Mouse (Mus musculus): ENCODE results near the gene Znrf3. TPM values are rescaled to one million over a fixed set of nuclear protein-coding genes. Genes with fewer than 3 reads are reported as not detected.

Gene Znrf3
- polyA plus RNA-seq, 1 experiment from 2014 or later: 17.6 TPM

DNA sequence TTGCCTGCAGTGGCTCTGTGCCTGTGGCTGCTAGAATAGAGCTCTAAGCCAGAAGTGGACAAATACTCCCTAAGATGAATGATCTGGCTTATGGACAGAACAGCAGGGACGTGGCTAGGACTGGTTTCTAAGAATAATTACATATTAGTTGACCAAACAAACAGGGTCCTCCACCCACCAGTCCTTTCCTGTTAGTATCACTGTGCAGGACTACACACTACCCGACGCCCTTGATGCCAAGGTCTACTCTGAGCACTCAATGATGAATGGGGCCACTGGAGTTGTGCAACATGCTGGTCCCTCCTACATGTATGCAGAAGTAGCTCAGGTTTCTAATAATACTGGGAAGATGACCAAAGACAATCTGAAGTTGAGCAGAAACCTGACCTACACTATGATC lies 64.4 kb downstream of the Znrf3 start:
- no peak overlapping the region for H3K27ac ChIP-seq
- H3K4me1 ChIP-seq: peaks cover 18% of the 10 kb centered on the region
- H3K36me3 ChIP-seq: no peaks in the 10 kb centered on the region
- H3K27me3 ChIP-seq: no peaks in the 10 kb centered on the region
- 79% methylated on average over 3 of the region's 3 CpGs for WGBS
- H3K9ac ChIP-seq: no peak overlapping the region
- no peak for ATAC-seq (ENCODE audit: insufficient number of reproducible peaks, insufficient read depth, low FRiP score, low TSS enrichment, low read depth)
- no peak overlapping the region for H3K4me3 ChIP-seq
- H3K9me3 ChIP-seq: no peaks in the 10 kb centered on the region
- no peak overlapping the region for H3K4me2 ChIP-seq

DNA sequence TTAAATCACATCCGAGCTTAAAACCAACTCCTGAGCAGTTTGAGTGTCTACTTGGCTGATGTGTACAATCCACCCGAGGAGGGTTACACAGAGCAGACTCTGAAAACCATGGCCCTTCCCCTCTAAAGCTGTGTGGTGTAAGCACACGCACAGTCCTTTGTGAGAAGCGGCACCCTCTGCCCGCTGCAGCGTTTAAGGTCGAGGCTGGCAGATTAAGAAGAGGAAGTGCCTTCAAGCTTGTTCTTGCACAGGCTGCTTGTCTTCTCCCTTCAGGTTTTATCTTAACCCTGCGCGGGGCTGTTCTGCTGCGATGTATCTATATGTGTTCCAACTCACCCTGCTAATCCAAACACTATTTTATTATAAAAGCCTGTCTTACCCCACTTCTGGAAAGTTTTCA lies 75.5 kb downstream of the Znrf3 start:
- no peaks in the 10 kb centered on the region for H3K36me3 ChIP-seq
- 63% methylated on average over 10 of the region's 10 CpGs for WGBS
- H3K27ac ChIP-seq: no peak overlapping the region
- no peaks in the 10 kb centered on the region for H3K9me3 ChIP-seq
- ATAC-seq (ENCODE audit: insufficient number of reproducible peaks, insufficient read depth, low FRiP score, low TSS enrichment, low read depth): no peak
- H3K4me1 ChIP-seq: no peaks in the 10 kb centered on the region
- no peaks in the 10 kb centered on the region for H3K27me3 ChIP-seq
- no peak overlapping the region for H3K9ac ChIP-seq
- H3K4me3 ChIP-seq: no peak overlapping the region
- H3K4me2 ChIP-seq: no peak overlapping the region

DNA sequence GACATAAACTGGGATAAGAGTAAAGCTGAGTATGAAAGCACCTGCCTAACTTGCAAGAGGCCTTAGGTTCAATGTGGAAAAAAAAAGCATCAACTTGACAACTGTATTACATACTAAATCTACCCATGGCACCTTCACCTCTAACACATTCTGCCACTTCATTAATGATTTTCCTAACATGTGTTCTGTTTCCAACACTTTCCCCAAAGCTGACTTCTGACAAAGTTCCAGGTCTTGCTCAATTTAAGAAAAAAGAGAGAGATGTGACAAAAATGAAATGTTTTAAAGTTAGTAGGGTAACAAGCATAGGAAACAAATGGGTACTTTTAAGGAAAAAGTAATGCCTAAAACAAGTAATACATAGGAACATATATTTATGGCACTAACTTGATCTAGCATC lies 76.2 kb downstream of the Znrf3 start:
- no peak overlapping the region for H3K4me2 ChIP-seq
- H3K27me3 ChIP-seq: no peaks in the 10 kb centered on the region
- H3K4me1 ChIP-seq: no peaks in the 10 kb centered on the region
- H3K4me3 ChIP-seq: no peak overlapping the region
- no peak for ATAC-seq (ENCODE audit: insufficient number of reproducible peaks, insufficient read depth, low FRiP score, low TSS enrichment, low read depth)
- no peak overlapping the region for H3K9ac ChIP-seq
- no peaks in the 10 kb centered on the region for H3K9me3 ChIP-seq
- H3K36me3 ChIP-seq: no peaks in the 10 kb centered on the region
- H3K27ac ChIP-seq: no peak overlapping the region

DNA sequence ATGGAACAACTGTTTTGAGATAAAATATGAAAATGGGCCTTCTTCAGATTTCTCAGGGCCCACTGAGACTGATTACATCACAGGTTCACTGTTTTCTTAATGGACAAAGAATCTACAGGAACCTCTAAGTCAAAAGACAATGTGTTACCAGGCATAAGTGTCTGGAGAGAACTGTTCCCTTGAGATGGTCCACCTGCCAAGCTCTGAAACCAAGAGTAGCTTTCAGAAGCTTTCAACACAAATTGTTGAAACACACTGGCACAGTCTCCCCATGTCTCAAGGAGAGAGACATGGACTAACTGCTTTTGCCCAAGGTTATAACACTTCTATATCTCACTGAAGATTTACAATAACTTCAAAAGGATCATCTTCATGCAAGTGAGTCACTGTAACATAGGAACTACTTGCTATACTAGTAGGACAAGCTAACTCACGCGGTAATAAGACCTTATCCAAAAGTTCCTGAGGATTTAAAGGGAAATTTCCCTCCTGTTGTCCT lies 89.3 kb downstream of the Znrf3 start:
- no peak for ATAC-seq (ENCODE audit: insufficient number of reproducible peaks, insufficient read depth, low FRiP score, low TSS enrichment, low read depth)
- H3K4me2 ChIP-seq: no peak overlapping the region
- H3K4me3 ChIP-seq: no peak overlapping the region
- no peaks in the 10 kb centered on the region for H3K27me3 ChIP-seq
- no peaks in the 10 kb centered on the region for H3K36me3 ChIP-seq
- WGBS: 90% methylated on average over 2 of the region's 2 CpGs
- peaks cover 3% of the 10 kb centered on the region; the same call in 1 of the 2 replicates for H3K4me1 ChIP-seq
- no peaks in the 10 kb centered on the region for H3K9me3 ChIP-seq
- H3K27ac ChIP-seq: no peak overlapping the region
- H3K9ac ChIP-seq: no peak overlapping the region

DNA sequence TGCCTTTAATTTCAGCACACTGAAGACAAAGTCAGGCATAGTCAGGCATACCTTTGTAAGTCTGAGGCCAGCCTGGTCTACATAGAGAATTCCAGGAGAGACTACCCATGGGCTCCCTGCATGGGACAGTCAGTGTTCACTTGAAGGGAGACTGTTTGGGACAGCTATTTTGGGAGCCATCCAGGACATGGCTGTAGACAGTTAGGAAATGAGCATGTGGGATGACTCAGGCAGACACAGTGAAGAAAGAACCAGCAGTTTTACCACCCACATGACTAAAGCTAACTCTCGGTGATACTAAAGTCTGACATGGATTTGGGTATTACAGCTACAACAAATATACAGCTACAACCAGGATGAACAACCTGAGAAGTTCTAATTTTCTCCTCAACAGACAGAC lies 89.9 kb downstream of the Znrf3 start:
- Histone ChIP-seq H3K27ac (no peak overlapping the region), H3K4me2 (no peak overlapping the region), H3K4me1 (peaks cover 3% of the 10 kb centered on the region; the same call in 1 of the 2 replicates), H3K9ac (no peak overlapping the region), H3K27me3 (no peaks in the 10 kb centered on the region), H3K9me3 (no peaks in the 10 kb centered on the region), H3K4me3 (no peak overlapping the region), H3K36me3 (no peaks in the 10 kb centered on the region)
- WGBS: 91% methylated on average over 1 of the region's 1 CpGs
- ATAC-seq (ENCODE audit: insufficient number of reproducible peaks, insufficient read depth, low FRiP score, low TSS enrichment, low read depth): no peak

DNA sequence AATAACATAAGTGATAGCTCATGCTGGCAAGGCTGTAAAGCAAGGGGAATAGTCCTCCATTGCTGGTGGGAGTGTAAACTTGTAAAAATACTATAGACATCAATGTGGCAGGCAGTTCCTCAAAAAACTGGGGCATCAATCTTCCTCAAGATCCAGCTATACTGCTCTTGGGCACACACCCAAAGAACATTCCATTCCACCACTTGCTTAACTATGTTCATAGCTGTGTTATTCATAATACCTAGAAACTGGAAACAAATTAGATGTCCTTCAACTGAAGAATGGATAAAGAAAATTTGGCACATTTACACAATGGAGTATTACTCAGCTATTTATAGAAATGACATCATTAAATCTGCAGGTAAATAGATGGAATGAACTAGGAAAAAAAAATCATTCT lies 91.6 kb downstream of the Znrf3 start:
- H3K27ac ChIP-seq: no peak overlapping the region
- H3K9ac ChIP-seq: no peak overlapping the region
- H3K4me3 ChIP-seq: no peak overlapping the region
- H3K36me3 ChIP-seq: no peaks in the 10 kb centered on the region
- no peaks in the 10 kb centered on the region for H3K9me3 ChIP-seq
- no peaks in the 10 kb centered on the region for H3K27me3 ChIP-seq
- H3K4me2 ChIP-seq: no peak overlapping the region
- no peak for ATAC-seq (ENCODE audit: insufficient number of reproducible peaks, insufficient read depth, low FRiP score, low TSS enrichment, low read depth)
- H3K4me1 ChIP-seq: peaks cover 3% of the 10 kb centered on the region; the same call in 1 of the 2 replicates

DNA sequence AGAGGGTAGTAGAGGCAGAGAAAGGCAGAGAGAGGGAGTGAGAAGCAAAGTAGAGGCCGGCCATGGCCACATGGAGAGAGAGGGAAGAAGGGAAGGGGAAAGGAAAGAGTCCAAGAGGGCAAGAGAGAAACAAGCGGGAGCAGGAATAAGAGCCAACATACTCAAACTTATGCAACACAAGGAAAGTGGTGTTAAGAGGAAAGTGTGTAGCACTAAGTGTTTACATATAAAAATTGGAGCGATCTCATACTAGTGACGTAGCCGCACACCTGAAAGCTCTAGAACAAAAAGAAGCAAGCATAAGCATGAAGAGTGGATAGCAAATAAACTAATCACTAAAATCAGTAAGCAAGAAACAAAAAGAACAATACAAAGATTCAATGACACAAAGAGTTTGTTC lies 95.2 kb downstream of the Znrf3 start:
- H3K36me3 ChIP-seq: no peaks in the 10 kb centered on the region
- ATAC-seq (ENCODE audit: insufficient number of reproducible peaks, insufficient read depth, low FRiP score, low TSS enrichment, low read depth): no peak
- H3K9me3 ChIP-seq: no peaks in the 10 kb centered on the region
- no peak overlapping the region for H3K9ac ChIP-seq
- WGBS: 94% methylated on average over 5 of the region's 5 CpGs
- H3K4me3 ChIP-seq: no peak overlapping the region
- H3K4me1 ChIP-seq: peaks cover 7% of the 10 kb centered on the region; the same call in 1 of the 2 replicates
- H3K27ac ChIP-seq: no peak overlapping the region
- H3K4me2 ChIP-seq: no peak overlapping the region
- H3K27me3 ChIP-seq: no peaks in the 10 kb centered on the region

DNA sequence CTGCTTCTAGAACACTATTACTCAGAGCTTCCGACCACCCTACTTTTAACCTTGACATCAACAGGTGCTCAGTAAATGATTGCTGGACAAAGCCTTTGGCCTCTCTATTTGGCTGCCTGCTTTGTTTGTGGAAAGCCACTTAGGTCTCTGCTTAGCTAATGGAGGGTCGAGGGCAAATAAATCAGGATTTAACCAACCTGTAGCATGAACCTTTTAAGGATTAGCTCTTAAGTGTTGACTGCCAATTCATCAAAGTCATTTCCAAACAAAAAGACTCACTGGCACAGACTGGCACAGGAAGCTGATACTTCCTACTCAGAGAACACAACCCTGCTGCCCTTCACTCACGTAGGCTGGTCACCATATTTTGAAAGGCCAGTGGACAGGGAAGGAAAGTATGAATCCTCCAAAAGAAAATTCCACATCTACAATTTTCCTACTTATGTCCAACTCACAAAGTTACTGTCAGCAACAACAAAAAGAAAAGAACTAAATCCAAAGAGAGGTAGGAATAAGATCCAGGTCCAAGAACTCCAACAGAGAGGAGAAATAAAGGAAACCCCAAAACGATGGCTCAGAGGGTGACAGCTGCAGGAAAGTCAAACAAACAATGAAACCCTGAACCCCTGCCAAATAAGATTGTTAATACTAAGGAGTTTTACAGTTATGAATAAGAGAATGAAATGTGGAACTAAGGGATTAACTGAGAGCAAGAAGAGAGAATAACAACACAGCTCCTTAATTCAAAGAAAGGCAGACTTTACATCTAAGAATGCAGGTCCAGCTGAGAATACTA lies 97.6 kb downstream of the Znrf3 start:
- 73% methylated on average over 4 of the region's 4 CpGs for WGBS
- H3K9me3 ChIP-seq: no peaks in the 10 kb centered on the region
- no peak overlapping the region for H3K9ac ChIP-seq
- H3K36me3 ChIP-seq: no peaks in the 10 kb centered on the region
- H3K27me3 ChIP-seq: no peaks in the 10 kb centered on the region
- peaks cover 7% of the 10 kb centered on the region; the same call in 1 of the 2 replicates for H3K4me1 ChIP-seq
- no peak overlapping the region for H3K4me3 ChIP-seq
- no peak overlapping the region for H3K4me2 ChIP-seq
- H3K27ac ChIP-seq: no peak overlapping the region
- ATAC-seq (ENCODE audit: insufficient number of reproducible peaks, insufficient read depth, low FRiP score, low TSS enrichment, low read depth): no peak

DNA sequence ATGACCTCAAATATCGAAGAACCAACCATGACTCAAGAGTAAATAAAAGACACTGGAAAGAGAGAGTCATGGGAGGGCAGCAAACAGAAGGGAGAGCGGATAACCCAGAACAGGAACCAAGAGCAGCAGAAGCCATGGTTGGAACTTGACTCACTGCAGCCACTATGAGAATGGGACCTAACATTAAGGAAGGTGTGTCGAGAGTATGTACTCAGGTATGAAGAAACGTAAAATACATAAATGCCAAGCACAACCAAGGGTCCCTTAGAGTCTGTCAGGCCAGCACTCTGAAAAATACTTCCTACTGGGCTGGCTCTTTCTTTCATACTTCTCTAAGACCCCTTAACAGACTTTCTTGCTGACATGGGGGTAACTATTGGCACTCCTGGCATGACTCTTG lies 100.9 kb downstream of the Znrf3 start:
- no peak overlapping the region for H3K27ac ChIP-seq
- no peaks in the 10 kb centered on the region for H3K36me3 ChIP-seq
- no peaks in the 10 kb centered on the region for H3K9me3 ChIP-seq
- no peak overlapping the region for H3K4me2 ChIP-seq
- no peak for ATAC-seq (ENCODE audit: insufficient number of reproducible peaks, insufficient read depth, low FRiP score, low TSS enrichment, low read depth)
- H3K27me3 ChIP-seq: no peaks in the 10 kb centered on the region
- no peak overlapping the region for H3K9ac ChIP-seq
- peaks cover 7% of the 10 kb centered on the region; the same call in 1 of the 2 replicates for H3K4me1 ChIP-seq
- H3K4me3 ChIP-seq: no peak overlapping the region
- WGBS: 93% methylated on average over 4 of the region's 4 CpGs

DNA sequence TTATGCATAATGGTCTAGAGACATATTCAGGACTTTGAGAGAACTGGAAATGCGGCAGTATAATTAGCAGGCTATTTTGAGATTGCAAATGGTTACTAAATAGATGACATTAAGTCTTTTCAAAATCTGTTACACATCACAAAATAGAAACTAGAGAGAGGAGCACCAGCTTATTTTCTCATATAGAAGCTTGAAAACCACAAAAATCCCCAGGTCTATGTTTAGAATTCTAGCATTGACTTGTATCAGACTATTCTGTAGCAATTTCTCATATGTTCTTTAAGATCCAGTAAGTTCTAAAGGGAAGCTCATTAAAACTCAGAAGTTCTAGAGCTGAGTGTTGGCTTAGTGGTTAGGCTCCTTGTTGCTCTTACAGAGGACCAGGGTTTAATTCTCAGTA lies 104.9 kb downstream of the Znrf3 start:
- no peak overlapping the region for H3K9ac ChIP-seq
- H3K27me3 ChIP-seq: no peaks in the 10 kb centered on the region
- 93% methylated on average over 1 of the region's 1 CpGs for WGBS
- 0 out of 2 replicates have a peak, but pooled peaks cover 4% of the 10 kb centered on the region for H3K36me3 ChIP-seq
- no peak overlapping the region for H3K27ac ChIP-seq
- H3K4me2 ChIP-seq: no peak overlapping the region
- no peak overlapping the region for H3K4me3 ChIP-seq
- H3K9me3 ChIP-seq: no peaks in the 10 kb centered on the region
- no peaks in the 10 kb centered on the region for H3K4me1 ChIP-seq
- no peak for ATAC-seq (ENCODE audit: insufficient number of reproducible peaks, insufficient read depth, low FRiP score, low TSS enrichment, low read depth)

DNA sequence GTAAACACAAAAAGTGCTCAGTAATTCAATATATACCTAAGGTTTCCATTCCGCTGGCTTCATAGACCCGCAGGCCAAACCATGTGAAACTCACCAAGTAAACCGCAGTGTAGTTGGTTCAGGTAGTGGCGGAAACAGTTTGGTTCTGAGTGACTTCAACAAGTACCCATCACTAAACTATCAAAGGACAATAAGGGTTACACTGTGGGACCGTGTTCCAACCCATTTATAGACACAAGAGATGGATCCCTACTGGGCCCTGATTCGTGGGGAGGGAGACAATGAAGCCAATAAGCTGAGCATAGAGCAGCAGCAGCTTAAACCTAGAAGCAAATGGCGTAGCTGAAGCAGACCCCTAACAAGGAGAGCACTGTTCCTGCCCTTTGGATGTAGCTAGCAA lies 107.8 kb downstream of the Znrf3 start:
- Histone ChIP-seq H3K27me3 (no peaks in the 10 kb centered on the region), H3K4me1 (no peaks in the 10 kb centered on the region), H3K36me3 (0 out of 2 replicates have a peak, but pooled peaks cover 9% of the 10 kb centered on the region), H3K9ac (no peak overlapping the region), H3K9me3 (no peaks in the 10 kb centered on the region), H3K4me3 (no peak overlapping the region), H3K4me2 (no peak overlapping the region), H3K27ac (no peak overlapping the region)
- ATAC-seq (ENCODE audit: insufficient number of reproducible peaks, insufficient read depth, low FRiP score, low TSS enrichment, low read depth): no peak
- 75% methylated on average over 7 of the region's 7 CpGs for WGBS

DNA sequence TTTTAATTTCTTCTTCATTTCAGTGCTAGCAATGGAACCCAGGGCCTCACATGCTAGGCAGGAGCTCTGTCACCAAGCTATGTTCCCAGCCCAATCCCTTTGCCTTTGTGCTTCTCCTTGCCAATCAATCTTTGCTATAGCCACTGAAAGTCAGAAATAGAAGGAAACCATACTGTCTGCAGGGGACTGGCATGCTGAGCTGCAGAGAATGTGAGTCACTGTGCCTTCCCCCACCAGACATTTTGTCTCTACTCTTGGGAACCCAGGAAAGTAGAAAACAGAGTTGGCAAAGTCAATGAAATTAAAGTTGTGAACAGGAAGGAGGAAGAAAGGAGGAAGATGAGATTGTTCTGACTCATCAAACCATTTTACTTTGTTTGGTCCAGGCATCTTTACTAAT lies 108.4 kb downstream of the Znrf3 start:
- Histone ChIP-seq H3K9ac (no peak overlapping the region), H3K9me3 (no peaks in the 10 kb centered on the region), H3K27ac (no peak overlapping the region), H3K4me1 (no peaks in the 10 kb centered on the region), H3K27me3 (no peaks in the 10 kb centered on the region), H3K4me3 (no peak overlapping the region), H3K36me3 (0 out of 2 replicates have a peak, but pooled peaks cover 11% of the 10 kb centered on the region), H3K4me2 (no peak overlapping the region)
- no peak for ATAC-seq (ENCODE audit: insufficient number of reproducible peaks, insufficient read depth, low FRiP score, low TSS enrichment, low read depth)
